Mouse (Mus musculus): ENCODE measurements around the gene Smco4. TPM values are rescaled to one million over a fixed set of nuclear protein-coding genes. Genes with fewer than 3 reads are reported as not detected.

Smco4 gene
- total RNA-seq, 1 experiment from 2014 or later = 32.1 TPM

- peak; percentile 45 for DNase-seq
Observed at GRCm38 (mm10) chr9:15507431-15507875, 14.2 kb downstream of the Smco4 start.

- no peak for DNase-seq
Observed at GRCm38 (mm10) chr9:15509363-15509762, 16.1 kb downstream of the Smco4 start.

- no peak for DNase-seq
Observed at GRCm38 (mm10) chr9:15510557-15511310, 17.5 kb downstream of the Smco4 start.

GRCm38 (mm10) chr9:15512918-15513317 is 19.7 kb downstream of the Smco4 start:
- no peak for DNase-seq

GRCm38 (mm10) chr9:15516007-15516406 is 22.8 kb downstream of the Smco4 start:
- no peak for DNase-seq

GRCm38 (mm10) chr9:15517979-15518378 is 24.7 kb downstream of the Smco4 start:
- DNase-seq = peak; percentile 75

- peak; percentile 63 for DNase-seq
Observed at GRCm38 (mm10) chr9:15522348-15522747, 29.1 kb downstream of the Smco4 start.

GRCm38 (mm10) chr9:15522887-15523286 is 29.7 kb downstream of the Smco4 start:
- DNase-seq = no peak

GRCm38 (mm10) chr9:15523646-15524045 is 30.4 kb downstream of the Smco4 start:
- peak; percentile 42 for DNase-seq

GRCm38 (mm10) chr9:15525246-15525645 is 32.0 kb downstream of the Smco4 start:
- DNase-seq = peak; percentile 33

GRCm38 (mm10) chr9:15526539-15526938 is 33.3 kb downstream of the Smco4 start:
- no peak for DNase-seq

- DNase-seq = no peak
Observed at GRCm38 (mm10) chr9:15527846-15528245, 34.6 kb downstream of the Smco4 start.

- DNase-seq = no peak
Observed at GRCm38 (mm10) chr9:15528368-15528767, 35.1 kb downstream of the Smco4 start.

GRCm38 (mm10) chr9:15529275-15529964 is 36.2 kb downstream of the Smco4 start:
- peak; percentile 55 for DNase-seq

GRCm38 (mm10) chr9:15529965-15530320 is 36.7 kb downstream of the Smco4 start:
- no peak for DNase-seq

GRCm38 (mm10) chr9:15531204-15531603 is 38.0 kb downstream of the Smco4 start:
- no peak for DNase-seq

- DNase-seq = no peak
Observed at GRCm38 (mm10) chr9:15533336-15534070, 40.3 kb downstream of the Smco4 start.

- DNase-seq = no peak
Observed at GRCm38 (mm10) chr9:15534110-15534509, 40.9 kb downstream of the Smco4 start.

GRCm38 (mm10) chr9:15535418-15535817 is 42.2 kb downstream of the Smco4 start:
- no peak for DNase-seq

GRCm38 (mm10) chr9:15536861-15537426 is 43.7 kb downstream of the Smco4 start:
- no peak for DNase-seq

- no peak for DNase-seq
Observed at GRCm38 (mm10) chr9:15537455-15538048, 44.3 kb downstream of the Smco4 start.

GRCm38 (mm10) chr9:15538979-15539533 is 45.8 kb downstream of the Smco4 start:
- no peak for DNase-seq

Data from adrenal gland, postnatal 14 days (tissue).